Mouse (Mus musculus) olfactory bulb, adult 2 months (tissue): ENCODE measurements around the gene Enkd1. TPM values are rescaled to one million over a fixed set of nuclear protein-coding genes. Genes with fewer than 3 reads are reported as not detected.

ENCODE experiments used
- H3K27ac ChIP-seq: fragments of 200-500 bp; 2 replicates; pipeline ENCODE4 v1.5.1; 2012; ENCODE audit warnings: low read depth, low read length; ENCODE audit not compliant: insufficient read depth
- H3K4me1 ChIP-seq: fragments of 200-500 bp; 2 replicates; pipeline ENCODE4 v1.6.1; 2012; ENCODE audit warnings: low read length; ENCODE audit not compliant: control insufficient read depth, insufficient read depth
- H3K4me3 ChIP-seq: fragments of 200-500 bp; 2 replicates; pipeline ENCODE4 v1.5.1; 2012; ENCODE audit warnings: mild to moderate bottlenecking, low read depth, low read length, moderate library complexity; ENCODE audit not compliant: insufficient read depth
- CTCF ChIP-seq: fragments of 200-500 bp; IDR thresholded peaks from 2 replicates; pipeline ENCODE4 v1.5.1; 2012; ENCODE audit warnings: low read depth, mild to moderate bottlenecking, low read length, moderate library complexity; ENCODE audit not compliant: insufficient read depth
- POLR2A ChIP-seq: fragments of 200-500 bp; IDR thresholded peaks from 2 replicates; pipeline ENCODE4 v1.6.1; 2012; ENCODE audit warnings: mild to moderate bottlenecking, low read depth, low read length, moderate library complexity; ENCODE audit not compliant: insufficient read depth
- WGBS: fragments of 180-500 bp; shearing (Covaris S2); methylation state at CpG from one replicate; pipeline ENCODE4 v1.1.7; 2018; 5-methylcytosine and 5-hydroxymethylcytosine counted together
- polyA plus RNA-seq: library from polyadenylated mRNA; stranded (reverse); fragments of >200 nt; gene quantifications from 2 replicates; pipeline ENCODE4 v1.2.4, GENCODE M21; 2012; ENCODE audit warnings: low replicate concordance; ENCODE audit not compliant: missing spikeins, insufficient read depth, insufficient read length

The Enkd1 gene
- polyA plus RNA-seq, 1 experiment, result not detected

DNA sequence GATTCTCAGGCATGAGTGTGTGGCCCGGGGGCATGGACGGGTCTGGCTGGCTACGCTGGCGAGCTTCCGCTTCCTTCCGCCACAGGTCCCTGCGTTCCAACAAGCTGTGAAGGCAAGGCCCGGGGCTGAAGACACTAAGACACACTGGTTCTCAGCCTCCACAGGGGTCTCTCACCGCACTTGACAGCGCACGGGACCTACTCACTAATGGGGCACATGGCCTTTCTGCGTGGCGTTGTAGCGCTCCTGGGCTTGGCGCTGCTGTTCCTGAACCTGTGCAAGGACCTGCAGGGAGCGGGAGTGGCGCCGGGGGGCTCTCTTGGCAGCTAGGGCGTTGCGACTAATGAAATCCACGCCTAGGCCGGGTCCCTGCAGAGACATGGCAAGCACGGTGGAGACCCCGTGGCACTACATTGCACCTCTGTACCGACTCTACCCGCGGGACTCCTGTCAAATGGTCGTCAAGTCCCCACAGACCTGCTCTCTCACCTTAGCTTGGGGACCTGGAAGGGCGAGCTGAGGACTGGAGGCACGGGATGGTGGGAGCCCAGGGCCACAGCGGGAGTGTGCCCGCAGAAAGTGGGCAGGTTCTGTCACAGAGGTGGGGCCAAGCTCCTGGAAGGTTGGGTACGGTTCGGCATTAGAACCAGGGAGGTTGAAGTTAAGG, 3.7 kb downstream of the Enkd1 start:
- Histone ChIP-seq H3K27ac (no peak overlapping the region), H3K4me1 (peaks cover 33% of the 10 kb centered on the region), H3K4me3 (no peak overlapping the region)
- TF ChIP-seq CTCF (no peak), POLR2A (no peak)
- WGBS, result 92% methylated on average over 34 of the region's 34 CpGs

GRCm38 (mm10) chr8:105702731-105703415, 5.1 kb downstream of the Enkd1 start:
- Histone ChIP-seq H3K4me1 (peaks cover 29% of the 10 kb centered on the region), H3K27ac (no peak overlapping the region), H3K4me3 (peak overlapping the region; percentile 92)
- WGBS, result 93% methylated on average over 24 of the region's 24 CpGs
- no peak for TF ChIP-seq CTCF
- no peak for TF ChIP-seq POLR2A

GRCm38 (mm10) chr8:105702001-105702401, 6.0 kb downstream of the Enkd1 start:
- H3K4me1 ChIP-seq, result peaks cover 24% of the 10 kb centered on the region
- peak overlapping the region; percentile 50 for H3K27ac ChIP-seq
- H3K4me3 ChIP-seq, result peak overlapping the region; percentile 92
- 27% methylated on average over 18 of the region's 18 CpGs for WGBS
- TF ChIP-seq CTCF (no peak), POLR2A (no peak)

DNA sequence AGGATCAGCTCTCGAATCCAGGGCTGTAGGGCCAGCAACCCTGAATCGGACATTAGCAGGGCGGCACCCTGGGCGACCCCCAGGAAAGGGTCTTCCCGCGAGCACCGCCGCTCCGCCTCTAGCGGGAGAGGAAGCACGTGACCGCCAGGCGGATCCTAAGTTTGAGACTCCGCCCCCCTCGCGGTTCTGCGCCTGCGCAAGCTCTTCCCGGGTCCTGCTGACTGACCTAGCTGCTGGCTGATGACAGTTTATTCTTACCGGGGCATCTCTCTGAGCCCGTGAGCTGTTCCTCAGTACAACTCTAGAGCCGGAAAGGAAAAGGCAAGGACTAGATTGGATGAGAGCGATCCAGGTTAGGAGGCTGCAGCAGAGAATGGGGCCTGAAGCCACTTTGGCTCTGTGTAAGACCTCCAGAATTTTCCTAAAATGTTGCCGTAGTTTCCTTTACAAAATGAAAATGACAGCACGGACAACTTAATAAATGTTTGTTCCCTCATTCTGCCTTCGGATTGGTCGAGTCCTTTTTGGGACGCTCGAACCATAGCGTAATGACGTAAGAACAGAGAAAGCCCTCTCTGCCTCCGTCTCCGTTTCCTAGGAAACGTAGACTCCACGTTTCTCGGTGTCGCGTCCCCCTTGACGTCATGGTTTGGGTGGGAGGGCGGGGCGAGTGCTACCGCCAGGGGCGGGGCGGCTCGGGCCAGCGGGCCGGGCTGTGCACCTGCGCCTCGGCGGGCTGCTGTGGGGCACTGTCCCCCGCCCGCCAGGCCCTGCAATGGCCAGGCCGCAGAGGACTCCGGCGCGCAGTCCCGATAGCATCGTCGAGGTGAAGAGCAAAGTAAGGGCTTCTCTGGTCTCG, 6.8 kb downstream of the Enkd1 start, which contains the start of the genes Acd and Pard6a:
Acd (minus strand) TSS at position 137 of the 859 bp plus-strand sequence.
Pard6a (plus strand) TSS at position 183 of the 859 bp plus-strand sequence.
- WGBS, result under 1% methylated on average over 60 of the region's 60 CpGs
- peak; percentile 86 for TF ChIP-seq POLR2A
- no peak for TF ChIP-seq CTCF
- Histone ChIP-seq H3K4me3 (peak within 1 kb of the TSS; percentile 92), H3K4me1 (peaks cover 24% of the 10 kb centered on the region), H3K27ac (peak within 1 kb of the TSS; percentile 99)

DNA sequence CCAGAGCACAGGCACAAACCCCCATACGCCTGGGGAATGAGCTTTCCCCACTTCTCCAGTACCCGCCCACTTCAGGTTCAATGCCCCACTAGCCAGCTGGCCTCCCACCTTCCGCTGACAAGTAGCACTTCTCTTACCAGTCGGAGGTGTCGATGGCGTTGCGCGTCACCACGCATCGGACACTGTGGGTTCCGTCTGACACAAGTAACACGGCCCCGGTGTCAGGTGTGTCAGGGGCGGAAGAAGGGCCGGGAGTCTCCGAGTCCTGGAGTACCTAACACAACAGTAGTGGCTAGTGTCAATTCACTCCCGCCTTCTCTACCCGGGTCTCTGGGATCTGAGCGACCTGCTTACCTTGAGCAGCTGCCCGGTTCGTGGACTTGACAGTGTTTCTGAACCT, 7.4 kb downstream of the Enkd1 start:
- WGBS, result under 1% methylated on average over 21 of the region's 21 CpGs
- Histone ChIP-seq H3K4me1 (peaks cover 25% of the 10 kb centered on the region), H3K27ac (peak overlapping the region; percentile 99), H3K4me3 (peak overlapping the region; percentile 92)
- TF ChIP-seq POLR2A (no peak), CTCF (no peak)

DNA sequence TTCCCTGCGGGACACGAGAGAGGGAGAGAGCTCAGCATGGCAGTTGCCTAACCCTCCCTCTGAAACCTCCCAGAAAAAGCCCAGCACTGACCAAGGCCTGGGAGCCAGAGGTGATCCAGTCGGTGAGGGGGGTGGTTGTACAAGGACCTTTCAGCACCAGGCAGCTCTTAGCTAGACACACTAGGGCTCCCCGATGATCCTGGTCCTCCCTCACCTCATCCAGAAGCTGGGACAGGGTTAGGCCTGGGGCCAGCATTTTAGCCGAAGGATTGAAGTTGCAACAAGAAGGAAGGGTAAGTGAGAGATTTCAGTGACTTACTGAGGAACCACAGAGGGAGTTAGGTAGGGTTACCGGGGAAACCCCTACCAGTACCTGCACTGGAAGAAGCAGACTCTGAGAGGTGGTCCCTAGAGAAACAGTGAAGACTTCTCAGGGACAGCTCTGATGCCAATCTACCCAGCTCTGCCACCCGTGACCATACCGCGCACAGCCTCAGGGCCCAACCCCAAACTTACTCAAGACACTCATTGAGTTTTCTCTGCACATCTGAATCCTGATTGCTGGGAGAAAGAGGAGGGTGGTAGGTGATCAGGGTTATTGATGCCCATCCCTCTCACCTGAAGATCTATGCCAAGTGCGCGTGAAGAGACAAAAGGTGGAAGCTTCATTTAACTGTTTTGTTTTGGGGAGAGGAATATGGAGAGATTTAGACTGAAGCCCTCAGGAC, 8.4 kb downstream of the Enkd1 start:
- Histone ChIP-seq H3K4me3 (no peak overlapping the region; the same call in 1 of the 2 replicates), H3K4me1 (peaks cover 34% of the 10 kb centered on the region), H3K27ac (no peak overlapping the region)
- no peak for TF ChIP-seq POLR2A
- no peak for TF ChIP-seq CTCF
- WGBS, result 80% methylated on average over 11 of the region's 11 CpGs

- no peak overlapping the region for H3K27ac ChIP-seq
- TF ChIP-seq CTCF (no peak), POLR2A (no peak)
Observed at GRCm38 (mm10) chr8:105698734-105699133, 9.3 kb downstream of the Enkd1 start.

GRCm38 (mm10) chr8:105697196-105697780, 10.7 kb downstream of the Enkd1 start:
- Histone ChIP-seq H3K4me3 (no peak overlapping the region), H3K27ac (no peak overlapping the region), H3K4me1 (peaks cover 30% of the 10 kb centered on the region)
- no peak for TF ChIP-seq POLR2A
- TF ChIP-seq CTCF, result no peak
- 92% methylated on average over 17 of the region's 17 CpGs for WGBS

More at GRCm38 (mm10) chr8:105698734-105699133, 9.3 kb downstream of the Enkd1 start:
- 88% methylated on average over 5 of the region's 5 CpGs for WGBS
- Histone ChIP-seq H3K4me3 (no peak overlapping the region), H3K4me1 (peaks cover 39% of the 10 kb centered on the region)
